Mouse (Mus musculus) G1E (cell line): ENCODE measurements around the gene Npy1r. TPM values are rescaled to one million over a fixed set of nuclear protein-coding genes. Genes with fewer than 3 reads are reported as not detected.

Source experiments
- ATAC-seq: 2 replicates; pipeline ENCODE4 v1.8.0; 2016; ENCODE audit warnings: mild to moderate bottlenecking; ENCODE audit not compliant: insufficient number of reproducible peaks, poor library complexity, low FRiP score, severe bottlenecking; ENCODE audit errors: extremely low read depth
- DNase-seq: peaks from one replicate; pipeline ENCODE4 v3.0.0; 2012; ENCODE audit warnings: low spot score
- H3K27me3 ChIP-seq: 2 replicates; pipeline ENCODE4 v1.6.1; 2012; ENCODE audit warnings: mild to moderate bottlenecking, low read length, inconsistent platforms; ENCODE audit not compliant: insufficient read depth
- H3K36me3 ChIP-seq: replicated peaks from 2 replicates; pipeline ENCODE3; 2012; ENCODE audit warnings: mild to moderate bottlenecking, inconsistent platforms
- H3K4me1 ChIP-seq: 2 replicates; pipeline ENCODE4 v1.6.1; 2012; ENCODE audit warnings: low read depth, low read length, inconsistent platforms, mixed read lengths; ENCODE audit not compliant: insufficient read depth
- H3K4me3 ChIP-seq: 2 replicates; pipeline ENCODE4 v1.5.1; 2012; ENCODE audit warnings: low read depth, mild to moderate bottlenecking, inconsistent platforms, low read length, moderate library complexity, mixed read lengths
- H3K9me3 ChIP-seq: replicated peaks from 2 replicates; pipeline ENCODE4 v1.6.1; 2012; ENCODE audit warnings: inconsistent platforms
- CTCF ChIP-seq: IDR thresholded peaks from 2 replicates; pipeline ENCODE4 v1.5.1; 2012; ENCODE audit warnings: low read depth, low read length, inconsistent platforms, mixed read lengths
- GATA1 ChIP-seq: IDR thresholded peaks from 2 replicates; pipeline ENCODE4 v1.6.1; 2012; ENCODE audit warnings: borderline replicate concordance, low read length, inconsistent platforms, mixed read lengths
- GATA2 ChIP-seq: IDR thresholded peaks from 2 replicates; pipeline ENCODE4 v1.6.1; 2012; ENCODE audit warnings: low read depth, low read length, inconsistent platforms, borderline replicate concordance
- POLR2AphosphoS5 ChIP-seq: IDR thresholded peaks from 2 replicates; pipeline ENCODE4 v1.6.1; 2012; ENCODE audit warnings: low read depth, low read length, inconsistent platforms; ENCODE audit not compliant: insufficient replicate concordance
- TAL1 ChIP-seq: conservative IDR thresholded peaks from 2 replicates; pipeline ENCODE4 v1.6.1; 2012; ENCODE audit warnings: low read depth, low read length, inconsistent platforms, mixed read lengths
- polyA plus RNA-seq: library from polyadenylated mRNA; stranded (reverse); fragments of >175 nt; gene quantifications from 2 replicates; pipeline ENCODE4 v1.2.3, GENCODE M21; 2012
- total RNA-seq, 2 experiments: library from RNA; stranded (forward) in 1 of 2; stranded (reverse) in 1 of 2; fragments of 200-1000 nt in 1 of 2; fragments of >200 nt in 1 of 2; fragmentation: Nextera tagmentation in 1 of 2; gene quantifications; 2 replicates each; pipeline ENCODE4 v1.2.3; 2014 to 2017

Gene Npy1r
- total RNA-seq (2014; fragmentation: Nextera tagmentation) (not detected in 2 replicates), total RNA-seq (2017) (0.05 and 0.17 TPM in 2 replicates), polyA plus RNA-seq (not detected in 2 replicates)

DNA sequence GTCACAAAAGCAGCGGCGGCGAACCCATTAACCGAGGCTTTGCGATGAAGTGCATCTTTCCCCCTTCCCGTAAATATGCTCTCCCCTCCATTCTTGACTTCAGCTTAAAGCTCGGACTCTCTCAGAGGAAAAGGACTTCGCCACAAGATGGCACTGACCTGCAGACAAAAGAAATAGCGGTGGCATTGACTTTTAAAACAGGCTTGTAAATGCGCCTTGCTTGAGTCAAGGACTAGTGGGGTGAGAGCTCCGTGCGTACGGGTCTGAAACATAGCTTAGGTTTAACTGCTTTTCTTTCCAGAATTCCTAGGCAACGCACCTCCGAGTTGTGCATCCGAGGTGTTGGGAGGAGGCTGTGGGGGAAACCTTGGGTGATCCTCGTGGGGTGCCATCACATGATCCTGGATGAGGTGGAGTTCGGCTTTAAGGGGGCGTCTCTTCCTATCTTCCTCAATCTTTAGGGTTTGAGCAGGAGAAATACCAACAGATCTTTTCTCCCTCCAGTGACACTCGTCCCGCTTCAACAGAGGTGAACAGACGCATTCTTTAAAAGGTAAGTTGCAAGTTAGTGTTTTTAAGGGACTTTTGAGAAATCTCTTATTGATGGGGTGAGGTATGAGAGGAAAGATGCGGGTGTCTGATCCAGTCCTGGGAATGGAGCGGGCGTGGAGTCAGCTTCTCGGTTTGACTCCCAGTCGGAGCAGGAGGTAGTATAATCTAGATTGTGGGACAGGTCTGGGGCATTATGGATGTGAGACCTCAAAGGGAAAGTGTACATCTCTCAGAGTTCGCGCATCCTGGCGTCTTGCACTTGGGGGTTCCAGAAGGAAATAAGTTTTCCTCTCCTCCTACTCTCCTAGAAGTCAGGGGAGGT, at the start of gene Npy1r:
TSS of gene Npy1r (plus strand) at position 223 of the 874 bp plus-strand sequence.
- H3K9me3 ChIP-seq = no peaks in the 10 kb centered on the region
- H3K27me3 ChIP-seq = peaks cover 2% of the 10 kb centered on the region; the same call in 1 of the 2 replicates
- DNase-seq (no peak), ATAC-seq (no peak)
- H3K4me1 ChIP-seq = no peaks in the 10 kb centered on the region
- no peak for TF ChIP-seq GATA2
- TF ChIP-seq TAL1 = 0 out of 2 replicates have a peak, but pooled peaks have one; percentile 3
- no peak for TF ChIP-seq GATA1
- TF ChIP-seq POLR2AphosphoS5 = no peak
- no peak for TF ChIP-seq CTCF
- no peak within 1 kb of the TSS for H3K4me3 ChIP-seq
- no peaks in the 10 kb centered on the region for H3K36me3 ChIP-seq

DNA sequence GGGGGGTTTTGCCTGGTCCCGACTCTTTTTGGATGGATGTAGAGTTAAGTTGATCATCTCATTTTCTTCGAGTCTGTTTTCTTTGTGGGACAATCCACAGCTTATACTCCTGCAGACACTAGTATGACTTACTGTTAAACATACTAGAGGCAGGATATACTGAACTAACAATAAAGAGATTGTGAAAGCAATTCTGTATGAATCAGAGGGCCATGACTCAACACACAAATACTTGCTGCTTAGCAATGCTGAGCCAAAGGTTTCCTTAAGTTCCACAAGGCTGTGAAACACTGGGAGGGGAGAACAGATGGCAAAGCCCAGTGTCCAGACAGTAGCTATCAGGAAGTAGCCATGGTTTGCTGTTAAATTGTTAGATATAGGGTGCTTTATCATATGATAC, 15.7 kb upstream of the Npy1r start:
- Histone ChIP-seq H3K4me3 (no peak overlapping the region), H3K9me3 (no peaks in the 10 kb centered on the region), H3K27me3 (0 out of 2 replicates have a peak, but pooled peaks cover 4% of the 10 kb centered on the region), H3K36me3 (no peaks in the 10 kb centered on the region), H3K4me1 (no peaks in the 10 kb centered on the region)
- DNase-seq (no peak), ATAC-seq (no peak)
- no peak for TF ChIP-seq CTCF

DNA sequence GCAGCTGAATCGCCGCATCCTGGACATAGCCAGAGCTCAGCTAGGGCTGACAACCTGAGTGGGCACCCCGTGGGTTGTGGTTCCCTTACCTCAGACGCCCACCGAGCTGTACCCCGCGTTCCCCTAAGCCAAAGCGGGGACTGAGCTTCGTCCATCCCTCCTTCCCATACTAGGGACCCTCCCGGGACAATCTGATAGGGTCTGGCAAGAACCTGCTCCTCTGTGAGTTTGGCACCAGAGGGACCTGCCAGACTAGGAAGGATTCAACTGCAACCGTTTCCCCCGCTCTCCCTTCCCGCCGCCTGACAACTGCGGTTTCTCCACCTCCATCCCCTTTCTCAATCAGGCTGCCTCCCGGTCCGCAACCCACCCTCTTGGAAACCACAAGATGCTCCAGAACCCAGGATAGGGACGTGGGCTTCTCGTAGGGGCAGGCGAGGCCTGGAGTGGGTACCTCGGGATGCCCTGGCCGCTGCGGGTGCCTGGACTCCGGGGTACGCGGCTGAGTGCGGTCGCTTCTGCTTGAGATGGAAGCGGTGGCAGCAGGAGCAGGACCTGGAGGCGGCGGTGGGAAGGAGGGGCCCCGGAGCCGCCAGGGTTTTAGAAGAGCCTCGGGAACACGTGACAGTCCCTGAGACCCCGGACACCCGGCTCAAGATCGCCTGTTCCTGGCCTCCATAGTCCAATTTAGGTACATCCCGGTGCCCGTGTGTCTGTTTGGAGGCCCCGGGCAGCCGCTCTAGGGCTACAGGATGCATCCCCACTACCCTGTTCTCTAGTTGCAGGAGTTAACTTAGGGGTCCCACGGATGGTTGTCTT, 9.3 kb upstream of the Npy1r start, which contains the start of gene Npy5r:
TSS of gene Npy5r (minus strand) at position 618 of the 819 bp plus-strand sequence.
- no peaks in the 10 kb centered on the region for H3K4me1 ChIP-seq
- no peaks in the 10 kb centered on the region for H3K9me3 ChIP-seq
- TF ChIP-seq CTCF (no peak), TAL1 (no peak), GATA1 (no peak)
- ATAC-seq (no peak), DNase-seq (no peak)
- no peaks in the 10 kb centered on the region for H3K36me3 ChIP-seq
- H3K4me3 ChIP-seq = no peak within 1 kb of the TSS
- peaks cover 9% of the 10 kb centered on the region; the same call in 1 of the 2 replicates for H3K27me3 ChIP-seq

DNA sequence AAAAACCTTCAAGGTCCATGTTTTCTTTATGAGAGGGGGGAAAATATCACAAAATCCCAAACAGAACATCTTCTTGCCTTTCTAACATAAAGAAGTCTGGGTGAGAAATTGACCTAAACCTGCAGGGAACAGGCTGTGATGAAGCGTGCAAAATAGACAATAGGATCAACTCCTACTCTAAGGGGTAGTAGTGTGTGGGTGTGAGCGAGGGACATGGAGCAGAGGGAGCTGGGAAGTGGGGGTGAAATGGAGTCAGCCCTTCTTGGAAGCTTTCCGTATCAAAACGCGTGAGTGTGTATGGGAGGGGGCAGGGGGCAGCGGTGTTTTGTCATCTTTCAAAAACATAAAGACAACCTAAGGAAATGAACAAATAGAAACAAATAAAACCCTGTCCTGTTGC, 8.6 kb upstream of the Npy1r start:
- H3K36me3 ChIP-seq = no peaks in the 10 kb centered on the region
- DNase-seq = no peak
- no peak for ATAC-seq
- H3K4me1 ChIP-seq = no peaks in the 10 kb centered on the region
- TF ChIP-seq GATA1 (no peak), GATA2 (no peak), POLR2AphosphoS5 (no peak), TAL1 (no peak), CTCF (no peak)
- no peaks in the 10 kb centered on the region for H3K9me3 ChIP-seq
- H3K27me3 ChIP-seq = peaks cover 9% of the 10 kb centered on the region; the same call in 1 of the 2 replicates
- no peak overlapping the region for H3K4me3 ChIP-seq

DNA sequence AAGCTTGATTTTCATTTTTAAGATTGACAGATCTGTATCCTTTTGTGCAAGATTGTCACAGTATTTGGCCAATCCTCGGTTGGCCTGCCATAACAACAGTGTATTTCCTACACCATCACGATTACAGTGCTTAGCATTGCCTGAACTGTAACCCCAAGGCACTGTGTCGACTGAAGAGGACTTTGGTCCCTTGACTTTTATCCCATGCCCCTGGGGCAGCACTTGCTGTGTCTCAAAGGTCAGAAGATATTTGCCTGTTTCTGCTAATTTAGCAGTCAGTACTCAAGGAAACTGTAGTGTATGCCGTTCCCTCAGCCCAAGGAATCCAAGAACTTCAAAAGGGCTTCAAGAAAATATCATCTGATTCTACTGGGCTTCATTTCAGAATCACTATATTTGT, 8.2 kb upstream of the Npy1r start:
- ATAC-seq (no peak), DNase-seq (no peak)
- Histone ChIP-seq H3K9me3 (no peaks in the 10 kb centered on the region), H3K27me3 (peaks cover 9% of the 10 kb centered on the region; the same call in 1 of the 2 replicates), H3K4me1 (no peaks in the 10 kb centered on the region), H3K36me3 (no peaks in the 10 kb centered on the region), H3K4me3 (no peak overlapping the region)
- TF ChIP-seq CTCF (no peak), POLR2AphosphoS5 (no peak), GATA1 (no peak), GATA2 (no peak), TAL1 (no peak)

DNA sequence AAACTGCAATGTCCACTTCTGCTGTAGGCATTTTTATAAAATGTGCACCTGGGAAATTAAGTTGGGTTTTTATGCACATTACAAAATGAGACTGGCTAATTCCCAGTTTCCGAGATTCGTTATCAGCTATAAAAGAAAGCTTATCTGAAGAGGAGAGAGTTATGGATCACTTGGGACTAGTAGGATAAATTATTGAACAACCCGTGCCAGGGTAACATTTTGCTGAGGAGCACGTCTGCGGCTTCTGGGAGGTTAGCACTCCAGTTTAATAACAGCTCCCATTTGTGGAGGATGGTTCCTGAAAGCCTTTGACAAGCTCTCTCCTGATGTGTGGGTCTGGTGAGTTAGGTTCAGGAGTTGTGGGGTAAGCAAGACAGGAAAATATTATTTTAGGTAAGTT, 6.6 kb upstream of the Npy1r start:
- ATAC-seq (no peak), DNase-seq (no peak)
- Histone ChIP-seq H3K36me3 (no peaks in the 10 kb centered on the region), H3K4me3 (no peak overlapping the region), H3K9me3 (no peaks in the 10 kb centered on the region), H3K4me1 (no peaks in the 10 kb centered on the region), H3K27me3 (peaks cover 9% of the 10 kb centered on the region; the same call in 1 of the 2 replicates)
- TF ChIP-seq CTCF (no peak), TAL1 (no peak), POLR2AphosphoS5 (no peak), GATA1 (no peak), GATA2 (no peak)
